Mouse (Mus musculus) B cell, adult 2 months (primary cell): ENCODE results near the gene Stard9.

ENCODE experiments used
- DNase-seq, 2 experiments: peaks; one replicate each; pipeline ENCODE4 v3.0.0; 2022

Gene Stard9

DNA sequence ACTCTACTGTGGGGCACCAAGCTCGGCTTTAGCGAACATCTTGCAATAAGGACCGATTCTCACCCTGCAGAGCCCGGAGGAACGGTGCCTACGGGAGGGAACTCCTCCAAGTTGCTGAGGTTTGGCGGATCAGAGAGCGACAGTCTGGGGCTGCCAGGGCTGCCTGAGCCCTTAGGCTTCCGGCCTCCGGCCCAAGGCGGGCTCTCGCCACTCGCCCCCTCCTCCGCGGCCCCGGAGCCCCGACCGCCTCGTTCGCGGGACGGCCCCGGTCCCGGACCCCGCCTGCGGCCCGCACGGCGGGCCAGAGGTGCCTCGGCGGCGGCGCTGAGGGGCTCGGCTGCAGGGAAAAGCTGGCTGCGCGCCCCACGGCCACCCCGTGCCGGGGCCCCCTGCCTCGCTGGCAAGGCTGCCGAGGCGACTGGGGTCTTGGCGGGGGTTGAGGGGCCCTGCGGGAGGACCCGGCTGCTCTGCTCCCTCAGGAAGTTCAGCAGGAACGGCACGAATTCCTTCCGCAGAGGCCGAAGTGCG is 101.8 kb downstream of the Stard9 start:
- peak in 1 of 2 experiments; percentile 33 for DNase-seq

DNA sequence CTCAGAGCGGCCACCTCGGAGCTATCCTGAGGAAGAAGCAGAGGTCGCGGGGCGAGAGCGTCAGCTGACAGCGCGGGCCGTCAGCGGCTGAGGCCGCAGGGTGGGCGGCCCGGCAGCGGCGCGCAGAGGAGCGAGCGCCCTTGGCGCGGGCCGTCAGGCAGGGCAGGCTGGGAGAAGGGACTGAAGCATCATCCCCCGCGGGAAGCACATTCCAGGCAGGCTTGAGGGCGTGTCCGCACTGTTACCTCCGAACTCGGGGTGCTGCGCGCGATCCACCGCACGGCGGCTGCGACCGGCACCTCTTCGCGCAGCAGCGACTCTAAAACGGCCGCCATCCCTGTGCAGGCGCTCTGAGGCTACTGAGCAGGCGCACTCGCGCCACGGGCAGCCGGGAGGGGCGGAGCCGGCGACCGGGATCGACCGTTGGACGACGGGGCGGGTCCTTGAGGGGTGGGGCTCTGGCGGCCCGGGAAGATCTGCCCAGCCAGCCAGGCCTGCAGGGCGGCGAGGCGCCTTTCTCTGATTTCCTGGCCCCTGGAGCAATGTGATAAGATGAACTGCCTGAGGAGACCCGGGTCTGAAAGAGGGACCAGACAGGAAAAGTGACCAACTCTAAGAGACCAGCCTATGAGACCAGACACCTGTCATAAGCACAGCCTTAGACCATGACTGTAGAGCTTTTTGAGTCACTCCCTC is 102.4 kb downstream of the Stard9 start:
- DNase-seq: peak; percentile 92

DNA sequence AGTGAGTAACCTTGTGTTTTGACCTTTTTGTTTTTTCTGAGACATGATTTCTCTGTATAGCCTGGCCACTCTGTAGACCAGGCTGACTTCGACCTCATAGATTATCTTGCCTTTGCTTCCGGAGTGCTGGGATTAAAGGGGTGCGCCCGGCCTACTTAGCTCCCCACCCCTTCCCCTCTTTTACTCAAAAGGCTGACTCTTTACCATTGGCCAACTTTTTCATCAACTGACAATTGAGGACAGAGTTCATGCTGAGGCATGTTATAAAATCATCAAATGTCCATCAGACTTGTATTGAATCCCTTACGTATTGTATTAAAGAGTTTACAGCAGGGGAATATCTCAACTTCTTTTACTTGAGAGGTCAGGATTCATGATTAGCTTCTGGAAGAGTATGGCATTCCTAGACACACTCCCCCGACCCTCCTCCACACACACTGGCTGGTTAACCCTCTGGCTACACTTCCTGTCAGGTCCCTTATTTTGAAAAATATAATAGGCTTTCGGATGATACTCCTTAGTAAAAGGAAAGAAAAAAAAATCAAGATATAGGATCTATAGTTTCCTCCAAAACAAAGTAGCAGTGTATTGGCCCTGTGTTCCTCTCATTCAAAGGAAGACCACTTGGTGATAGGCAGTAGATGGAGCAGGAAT is 103.1 kb downstream of the Stard9 start:
- DNase-seq: no peak

DNA sequence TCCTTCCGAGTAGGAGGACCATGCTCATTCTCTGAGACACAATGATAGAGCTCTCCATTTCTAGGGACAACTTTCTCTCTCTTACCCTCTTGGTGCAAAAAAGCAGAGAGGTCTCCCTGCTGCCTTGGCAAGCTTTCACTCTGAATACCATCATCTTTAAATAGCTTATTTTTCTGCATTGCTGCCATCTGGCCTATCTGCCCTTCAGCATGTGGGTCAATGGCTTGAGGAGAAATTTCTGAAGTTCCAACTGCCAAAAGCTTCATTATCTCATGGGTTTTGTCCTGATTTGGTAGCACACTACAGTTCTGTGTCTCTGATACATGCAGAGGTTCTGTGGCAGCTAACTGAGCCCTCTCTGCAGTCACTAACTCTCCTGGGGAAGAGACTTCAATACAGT is 116.6 kb downstream of the Stard9 start:
- DNase-seq: no peak

DNA sequence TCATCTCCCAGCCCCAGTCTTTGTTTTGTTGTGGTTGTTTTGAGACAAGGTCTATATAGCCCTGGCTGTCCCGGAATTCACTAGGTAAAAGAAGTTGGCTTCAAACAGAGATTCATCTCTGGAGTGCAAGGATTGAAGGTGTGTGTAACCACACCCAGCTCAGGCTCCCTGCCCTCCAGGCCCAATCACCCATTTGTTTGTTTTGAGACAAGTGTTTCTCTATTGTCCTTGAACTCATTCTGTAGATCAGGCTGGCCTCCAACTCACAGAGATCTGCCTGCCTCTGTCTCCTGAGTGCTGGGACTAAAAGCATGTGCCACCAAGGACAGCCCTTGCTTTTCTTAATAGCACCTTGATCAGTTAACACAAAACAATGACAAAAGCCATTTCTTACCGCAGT is 119.1 kb downstream of the Stard9 start:
- DNase-seq: no peak

DNA sequence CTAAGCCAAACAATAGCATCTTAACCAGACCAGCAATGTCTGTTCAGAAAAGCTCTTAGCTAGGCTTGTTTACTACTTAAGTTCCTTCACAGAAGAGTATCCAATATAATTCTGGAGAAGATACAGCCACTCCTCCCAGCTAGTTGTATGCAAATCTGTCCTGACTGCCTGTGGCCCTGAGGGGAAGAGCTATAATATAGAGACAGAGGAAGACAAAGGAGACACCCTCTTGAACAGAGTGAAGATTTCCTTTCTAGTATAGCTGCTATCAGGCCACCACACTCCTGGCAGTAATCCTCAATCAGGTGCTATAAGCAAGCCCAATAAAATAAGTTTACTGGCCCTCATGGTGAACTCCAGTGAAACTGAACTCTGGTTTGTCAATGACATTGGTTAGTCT is 133.0 kb downstream of the Stard9 start:
- no peak for DNase-seq

DNA sequence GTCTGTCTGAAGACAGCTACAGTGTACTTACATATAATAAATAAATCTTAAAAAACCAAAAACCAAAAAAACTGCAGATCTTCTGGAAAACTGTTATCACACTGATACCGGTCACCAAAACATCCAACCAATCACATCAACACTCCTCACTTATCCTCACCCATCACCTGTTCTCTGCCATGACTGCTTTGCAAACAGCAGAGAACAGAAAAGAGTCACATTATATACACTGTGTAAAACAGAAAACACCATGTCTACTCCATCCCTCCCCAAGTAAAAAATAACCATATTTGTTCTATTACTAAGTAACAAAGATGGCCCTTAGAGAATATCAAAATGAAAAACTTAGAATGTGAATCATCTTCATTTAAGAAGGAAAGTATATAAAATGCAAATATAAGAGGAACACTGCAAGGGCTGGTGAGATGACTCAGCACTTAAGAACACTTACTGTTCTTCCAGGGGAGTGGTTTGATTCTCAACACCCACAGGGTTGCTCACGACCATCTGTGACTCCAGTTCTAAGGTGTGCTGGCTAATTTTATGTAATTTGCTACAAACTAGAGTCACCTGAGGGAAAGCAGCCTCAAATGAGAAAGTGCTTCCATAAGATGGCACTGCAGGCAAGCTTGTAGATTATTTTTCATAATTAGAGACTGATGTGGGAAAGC is 141.5 kb downstream of the Stard9 start:
- no peak for DNase-seq
